Mouse (Mus musculus): ENCODE measurements around the gene Hist1h1b. TPM values are rescaled to one million over a fixed set of nuclear protein-coding genes. Genes with fewer than 3 reads are reported as not detected.
"Not testable (repeated sequence)": the region's sequence is repeated elsewhere in the genome, so short reads cannot be mapped to it uniquely, and the experiment has no call there.

The Hist1h1b gene
- 19.8 and 25.0 TPM in 2 replicates for polyA plus RNA-seq (2015; fragmentation: Nextera tagmentation; extraction: Ambion mirVana)

GRCm38 (mm10) chr13:21779767-21780731, at the start of gene Hist1h1b:
Gene Hist1h1b, minus strand, starts transcription at chr13:21780625.
- no peaks in the 10 kb centered on the region for H3K9me3 ChIP-seq
- ATAC-seq = peak; percentile 63

GRCm38 (mm10) chr13:21828511-21828910, 48.1 kb upstream of the Hist1h1b start:
- H3K9ac ChIP-seq = no peak overlapping the region
- H3K4me3 ChIP-seq (replicated peaks) = no peak overlapping the region
- no peak overlapping the region for H3K4me2 ChIP-seq (replicated peaks)
- no peak for ATAC-seq
- no peaks in the 10 kb centered on the region for H3K27me3 ChIP-seq (replicated peaks)
- no peaks in the 10 kb centered on the region for H3K36me3 ChIP-seq
- no peak overlapping the region for H3K27ac ChIP-seq
- WGBS = 61% methylated on average over 3 of the region's 3 CpGs
- no peaks in the 10 kb centered on the region for H3K9me3 ChIP-seq
- no peaks in the 10 kb centered on the region for H3K4me1 ChIP-seq (replicated peaks)

More at GRCm38 (mm10) chr13:21779767-21780731, at the start of gene Hist1h1b:
- Histone ChIP-seq H3K27me3 (replicated peaks) (no peaks in the 10 kb centered on the region), H3K4me1 (replicated peaks) (peaks cover 11% of the 10 kb centered on the region), H3K27ac (peak within 1 kb of the TSS; percentile 95), H3K9ac (peak within 1 kb of the TSS; percentile 83), H3K4me2 (replicated peaks) (peak within 1 kb of the TSS; percentile 94), H3K36me3 (no peaks in the 10 kb centered on the region), H3K4me3 (replicated peaks) (peak within 1 kb of the TSS; percentile 58)
- 1% methylated on average over 44 of the region's 44 CpGs for WGBS

DNA sequence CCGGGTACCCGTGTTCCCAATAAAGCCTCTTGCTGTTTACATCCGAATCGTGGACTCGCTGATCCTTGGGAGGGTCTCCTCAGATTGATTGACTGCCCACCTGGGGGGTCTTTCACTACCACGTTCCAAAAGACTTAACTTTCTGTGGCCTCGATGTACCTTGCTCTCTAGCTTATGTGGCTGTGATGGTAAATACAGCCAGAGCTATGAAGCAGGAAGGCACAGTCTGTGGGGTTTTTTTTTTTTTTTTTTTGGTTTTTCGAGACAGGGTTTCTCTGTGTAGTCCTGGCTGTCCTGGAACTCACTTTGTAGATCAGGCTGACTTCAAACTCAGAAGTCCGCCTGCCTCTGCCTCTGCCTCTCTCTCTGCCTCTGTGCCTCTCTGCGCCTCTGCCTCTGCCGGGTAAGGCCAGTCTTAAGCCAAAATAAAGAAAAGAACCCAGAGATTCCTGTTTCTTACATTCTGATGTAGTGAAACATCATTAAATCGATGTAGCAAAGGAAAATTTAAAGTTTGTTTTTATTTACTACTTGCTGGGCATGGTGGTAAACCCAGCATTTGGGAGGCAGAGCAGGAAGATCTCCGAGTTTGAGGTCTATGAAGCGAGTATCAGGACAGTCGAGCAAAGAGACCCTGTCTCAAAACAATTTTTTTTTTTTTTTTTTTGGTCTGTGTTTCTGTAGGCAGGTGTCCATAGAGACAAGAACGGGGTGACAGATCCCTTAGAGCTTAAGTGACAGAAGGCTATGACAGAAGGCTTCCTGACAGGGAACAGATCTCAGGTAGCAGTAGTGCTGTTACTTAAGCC, 39.9 kb upstream of the Hist1h1b start:
- H3K4me3 ChIP-seq (replicated peaks); H3K27ac ChIP-seq; H3K9me3 ChIP-seq; H3K9ac ChIP-seq; H3K27me3 ChIP-seq (replicated peaks); H3K4me2 ChIP-seq (replicated peaks); H3K4me1 ChIP-seq (replicated peaks); H3K36me3 ChIP-seq: not testable (repeated sequence)
- WGBS = 73% methylated on average over 7 of the region's 16 CpGs
- 0 out of 2 replicates have a peak, but pooled peaks have one; percentile 41 for ATAC-seq

GRCm38 (mm10) chr13:21812092-21812491, 31.7 kb upstream of the Hist1h1b start:
- not testable (repeated sequence) for H3K9ac ChIP-seq; H3K4me1 ChIP-seq (replicated peaks); H3K9me3 ChIP-seq; H3K36me3 ChIP-seq; H3K27me3 ChIP-seq (replicated peaks)
- WGBS = under 1% methylated on average over 14 of the region's 14 CpGs
- 0 out of 2 replicates have a peak overlapping the region, but pooled peaks have one; percentile 9 for H3K4me3 ChIP-seq (replicated peaks)
- peak overlapping the region; percentile 36 for H3K4me2 ChIP-seq (replicated peaks)
- peak; percentile 64 for ATAC-seq
- H3K27ac ChIP-seq = 0 out of 2 replicates have a peak overlapping the region, but pooled peaks have one; percentile 22

GRCm38 (mm10) chr13:21811539-21811938, 31.1 kb upstream of the Hist1h1b start, which contains the start of gene Hist1h4m:
Gene Hist1h4m, plus strand, starts transcription at chr13:21811746.
- H3K9ac ChIP-seq; H3K9me3 ChIP-seq; H3K4me1 ChIP-seq (replicated peaks); H3K27me3 ChIP-seq (replicated peaks); H3K36me3 ChIP-seq: not testable (repeated sequence)
- peak within 1 kb of the TSS; percentile 36 for H3K4me2 ChIP-seq (replicated peaks)
- ATAC-seq = peak; percentile 67
- 0 out of 2 replicates have a peak within 1 kb of the TSS, but pooled peaks have one; percentile 22 for H3K27ac ChIP-seq
- H3K4me3 ChIP-seq (replicated peaks) = 0 out of 2 replicates have a peak within 1 kb of the TSS, but pooled peaks have one; percentile 9
- no CpG with 5 or more reads among the region's 24 CpGs for WGBS

- WGBS = no CpG with 5 or more reads among the region's 8 CpGs
- H3K36me3 ChIP-seq; H3K9me3 ChIP-seq; H3K9ac ChIP-seq; H3K4me3 ChIP-seq (replicated peaks); H3K4me1 ChIP-seq (replicated peaks); H3K27ac ChIP-seq; H3K27me3 ChIP-seq (replicated peaks); H3K4me2 ChIP-seq (replicated peaks): not testable (repeated sequence)
- peak; percentile 31 for ATAC-seq
Observed at GRCm38 (mm10) chr13:21811074-21811473, 30.6 kb upstream of the Hist1h1b start.

DNA sequence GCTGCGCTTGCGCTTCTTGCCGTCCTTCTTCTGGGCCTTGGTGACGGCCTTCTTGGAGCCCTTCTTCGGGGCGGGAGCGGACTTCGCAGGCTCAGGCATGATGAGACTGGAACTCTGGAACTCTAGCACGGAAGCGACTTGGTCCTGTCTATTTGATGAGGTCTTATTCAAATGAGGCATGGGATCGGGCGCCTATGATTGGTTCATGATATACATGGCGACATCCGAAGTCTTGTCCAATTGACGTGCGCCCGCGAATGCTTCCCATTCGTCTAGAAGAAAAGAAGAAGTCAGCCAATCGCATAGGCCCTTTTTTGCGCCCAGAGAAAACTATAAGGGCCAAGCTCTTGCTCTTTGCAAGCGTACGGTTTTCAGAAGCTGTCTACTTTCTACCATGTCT, 29.6 kb upstream of the Hist1h1b start, which contains the start of the genes Hist1h2bq and Hist1h2ao:
TSS of gene Hist1h2bq (minus strand) at position 125 of the 400 bp plus-strand sequence.
TSS of gene Hist1h2ao (plus strand) at position 393 of the 400 bp plus-strand sequence.
- H3K4me3 ChIP-seq (replicated peaks); H3K9me3 ChIP-seq; H3K4me1 ChIP-seq (replicated peaks); H3K36me3 ChIP-seq; H3K27me3 ChIP-seq (replicated peaks); H3K27ac ChIP-seq; H3K4me2 ChIP-seq (replicated peaks); H3K9ac ChIP-seq: not testable (repeated sequence)
- peak; percentile 95 for ATAC-seq
- no CpG with 5 or more reads among the region's 23 CpGs for WGBS

GRCm38 (mm10) chr13:21803058-21803457, 22.6 kb upstream of the Hist1h1b start:
- H3K27me3 ChIP-seq (replicated peaks); H3K4me1 ChIP-seq (replicated peaks); H3K36me3 ChIP-seq; H3K9ac ChIP-seq; H3K9me3 ChIP-seq; H3K4me2 ChIP-seq (replicated peaks); H3K4me3 ChIP-seq (replicated peaks); H3K27ac ChIP-seq: not testable (repeated sequence)
- no CpG with 5 or more reads among the region's 4 CpGs for WGBS
- ATAC-seq = peak; percentile 86

DNA sequence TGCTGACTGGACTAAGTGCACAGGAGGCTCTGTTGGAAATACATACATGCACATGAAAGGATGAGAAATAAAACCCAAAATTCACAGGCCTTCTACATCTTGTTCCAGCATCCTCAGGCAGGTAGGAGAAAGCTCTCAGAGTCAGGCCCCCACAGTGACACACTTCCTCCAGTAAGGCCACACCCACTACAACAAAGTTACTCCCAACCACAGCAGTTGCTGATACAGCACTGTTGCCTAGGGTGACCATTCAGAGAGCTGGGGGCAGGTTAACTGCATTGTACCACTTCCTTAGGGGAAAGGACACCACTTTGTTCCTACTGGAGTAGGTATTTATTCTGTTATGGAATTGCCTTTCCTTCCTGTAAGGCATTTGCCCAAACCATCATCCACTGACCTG, 16.7 kb upstream of the Hist1h1b start:
- ATAC-seq; H3K4me2 ChIP-seq (replicated peaks); H3K36me3 ChIP-seq; H3K27me3 ChIP-seq (replicated peaks); H3K9me3 ChIP-seq; H3K4me3 ChIP-seq (replicated peaks); H3K27ac ChIP-seq; H3K9ac ChIP-seq; H3K4me1 ChIP-seq (replicated peaks): not testable (repeated sequence)

GRCm38 (mm10) chr13:21795584-21795983, 15.2 kb upstream of the Hist1h1b start:
- no peak overlapping the region for H3K27ac ChIP-seq
- H3K36me3 ChIP-seq = no peaks in the 10 kb centered on the region
- no peak overlapping the region for H3K9ac ChIP-seq
- no peak overlapping the region for H3K4me3 ChIP-seq (replicated peaks)
- WGBS = 92% methylated on average over 7 of the region's 7 CpGs
- H3K9me3 ChIP-seq = no peaks in the 10 kb centered on the region
- ATAC-seq = no peak
- 0 out of 2 replicates have a peak, but pooled peaks cover 2% of the 10 kb centered on the region for H3K4me1 ChIP-seq (replicated peaks)
- H3K27me3 ChIP-seq (replicated peaks) = no peaks in the 10 kb centered on the region
- H3K4me2 ChIP-seq (replicated peaks) = no peak overlapping the region

GRCm38 (mm10) chr13:21790601-21791283, 10.3 kb upstream of the Hist1h1b start:
- peak overlapping the region; percentile 54 for H3K4me2 ChIP-seq (replicated peaks)
- no peaks in the 10 kb centered on the region for H3K9me3 ChIP-seq
- H3K36me3 ChIP-seq = no peaks in the 10 kb centered on the region
- no peak for ATAC-seq
- H3K9ac ChIP-seq = peak overlapping the region; percentile 36
- peak overlapping the region; percentile 15; the same call in 1 of the 2 replicates for H3K4me3 ChIP-seq (replicated peaks)
- peaks cover 8% of the 10 kb centered on the region; the same call in 1 of the 2 replicates for H3K4me1 ChIP-seq (replicated peaks)
- H3K27me3 ChIP-seq (replicated peaks) = no peaks in the 10 kb centered on the region
- H3K27ac ChIP-seq = 0 out of 2 replicates have a peak overlapping the region, but pooled peaks have one; percentile 22
- WGBS = 12% methylated on average over 18 of the region's 18 CpGs
